Mouse (Mus musculus): ENCODE measurements around the gene Rmnd5a.

DNA sequence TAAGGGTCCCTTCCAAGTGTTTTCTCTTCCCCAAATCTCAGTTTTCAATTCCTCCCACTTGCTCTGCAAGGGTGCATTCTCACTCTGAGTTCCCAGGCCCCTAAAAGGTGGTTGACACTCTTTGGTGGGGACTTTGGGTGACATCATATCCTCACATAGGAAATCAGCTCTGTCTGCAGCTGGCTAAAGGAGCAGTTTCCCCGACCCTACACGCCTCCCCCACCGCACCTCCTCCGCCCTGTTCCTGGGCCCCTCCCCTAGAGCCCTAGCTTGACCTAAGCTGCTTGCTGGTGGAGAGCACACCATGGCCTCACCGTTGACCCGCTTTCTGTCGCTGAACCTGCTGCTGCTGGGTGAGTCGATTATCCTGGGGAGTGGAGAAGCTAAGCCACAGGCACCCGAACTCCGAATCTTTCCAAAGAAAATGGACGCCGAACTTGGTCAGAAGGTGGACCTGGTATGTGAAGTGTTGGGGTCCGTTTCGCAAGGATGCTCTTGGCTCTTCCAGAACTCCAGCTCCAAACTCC lies 67.1 kb downstream of the Rmnd5a start, which contains the start of gene Cd8a:
- no peak for TF ChIP-seq HCFC1 (IDR thresholded peaks at IDR 0.05; ENCODE audit: borderline replicate concordance, insufficient read depth, low read length)
- no peak for TF ChIP-seq ZNF384 (IDR thresholded peaks at IDR 0.05; ENCODE audit: low read depth, low read length)
